ENCODE assay signal across 33 mouse cellular contexts in the genomic region with DNA sequence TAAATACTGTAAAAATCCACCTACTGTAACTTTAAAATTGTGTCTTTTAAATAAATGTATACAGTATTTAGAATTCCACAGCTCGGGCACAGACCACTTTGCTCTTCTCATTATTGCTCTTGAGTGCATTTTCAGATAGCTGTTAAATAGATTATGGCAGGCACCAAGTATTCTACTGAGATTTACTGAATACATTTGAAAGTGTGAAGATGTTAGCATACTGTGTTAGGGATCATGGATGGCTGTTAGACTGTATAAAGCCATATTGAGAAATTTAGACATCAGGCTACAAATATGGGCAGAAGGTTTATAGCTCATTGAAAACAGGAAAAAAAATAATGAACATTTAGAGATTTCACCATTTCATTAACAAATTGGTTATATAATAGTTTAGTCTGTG.
"Had no signal": no experiment of that assay in that cellular context is flagged by ENCODE, and none has a peak within 500 bp of the region (broad histone marks: within the 10 kb centered on the region; RNA-seq: fewer than 3 reads in every experiment).

No protein-coding gene starts in this region.

- H3K9ac ChIP-seq: heart, embryonic 13.5 days; heart, embryonic 15.5 days; hindbrain, embryonic 12.5 days; hindbrain, embryonic 13.5 days; hindbrain, embryonic 14.5 days; hindbrain, embryonic 15.5 days; intestine, embryonic 15.5 days; kidney, embryonic 15.5 days had no signal

- H3K36me3 ChIP-seq: heart, embryonic 13.5 days; heart, embryonic 15.5 days; hindbrain, embryonic 10.5 days; hindbrain, embryonic 12.5 days; hindbrain, embryonic 13.5 days; hindbrain, embryonic 15.5 days; intestine, embryonic 15.5 days; kidney, embryonic 15.5 days had no signal

- H3K27ac ChIP-seq: heart, embryonic 13.5 days; heart, embryonic 15.5 days; hindbrain, embryonic 10.5 days; hindbrain, embryonic 12.5 days; hindbrain, embryonic 13.5 days; hindbrain, embryonic 14.5 days; hindbrain, embryonic 15.5 days; hindbrain, postnatal 0 days; intestine, embryonic 15.5 days; kidney, embryonic 15.5 days; kidney, postnatal 0 days; layer of hippocampus, adult 2 months; left cerebral cortex, adult 2 months had no signal

- H3K4me1 ChIP-seq: heart, embryonic 13.5 days; heart, embryonic 15.5 days; hindbrain, embryonic 10.5 days; hindbrain, embryonic 12.5 days; hindbrain, embryonic 13.5 days; hindbrain, embryonic 15.5 days; intestine, embryonic 15.5 days; kidney, embryonic 15.5 days had no signal

- H3K9me3 ChIP-seq: hindbrain, embryonic 10.5 days; hindbrain, embryonic 12.5 days; hindbrain, embryonic 13.5 days; intestine, embryonic 15.5 days; kidney, embryonic 15.5 days had no signal

- DNase-seq: heart, postnatal 10 days; heart, postnatal 14 days; heart, postnatal 36 days; heart, postnatal 4 days; kidney, adult 11 months; kidney, adult 18-20 months; kidney, adult 2 months; kidney, adult 8-10 months; kidney, adult 9 months; kidney, postnatal 10 days; kidney, postnatal 14 days; kidney, postnatal 25 days; kidney, postnatal 36 days; kidney, postnatal 4 days; layer of hippocampus, adult 9-11 months; layer of hippocampus, postnatal 36 days had no signal

- ATAC-seq: hindbrain, embryonic 16.5 days; hindbrain, postnatal 0 days; inflammation-experienced regulatory T-cells, adult 6 months; intestine, embryonic 15.5 days; intestine, embryonic 16.5 days; intestine, postnatal 0 days had no signal

- H3K4me2 ChIP-seq: heart, embryonic 13.5 days; heart, embryonic 15.5 days; hindbrain, embryonic 12.5 days; hindbrain, embryonic 13.5 days; hindbrain, embryonic 14.5 days; hindbrain, embryonic 15.5 days; intestine, embryonic 15.5 days; kidney, embryonic 15.5 days had no signal

- H3K27me3 ChIP-seq: hindbrain, embryonic 12.5 days; hindbrain, embryonic 13.5 days; hindbrain, embryonic 15.5 days; intestine, embryonic 15.5 days; kidney, embryonic 15.5 days had no signal

- H3K4me3 ChIP-seq: heart, embryonic 13.5 days; heart, embryonic 15.5 days; hindbrain, embryonic 10.5 days; hindbrain, embryonic 12.5 days; hindbrain, embryonic 13.5 days; hindbrain, embryonic 15.5 days; intestine, embryonic 15.5 days; kidney, embryonic 15.5 days; layer of hippocampus, adult 2 months; left cerebral cortex, adult 2 months had no signal
